Mouse (Mus musculus) layer of hippocampus, postnatal 14 days (tissue): ENCODE measurements around the gene Aqp1. TPM values are rescaled to one million over a fixed set of nuclear protein-coding genes. Genes with fewer than 3 reads are reported as not detected.

ENCODE experiments used
- microRNA-seq, 2 experiments: library from miRNA; unstranded; fragments of <30 nt; microRNA quantifications; one replicate each; pipeline ENCODE4 v1.2.0; 2021
- total RNA-seq, 2 experiments: library from RNA; stranded (reverse); gene quantifications; 2 replicates each; pipeline ENCODE4 v1.2.3; 2021

The Aqp1 gene
- total RNA-seq, 2 experiments from 2014 or later = 1.5 to 16.2 TPM

Small RNA genes within 50 kb of the gene (microRNA-seq; reads per million reads assigned to microRNA genes)
- gene Gm25458 = 0 reads per million in 2 experiments

Other genes with a start within 250 kb of the Aqp1 start
- 1 to 10 TPM; 3.5 to 4.1 TPM for gene Crhr2, start 203.4 kb upstream of the Aqp1 start, total RNA-seq
- gene Inmt, start 161.4 kb upstream of the Aqp1 start, total RNA-seq = under 1 TPM in 1 of 2 experiments, not detected in 1; 0.83 TPM
- 10 to 100 TPM in 1 of 2 experiments, 1 to 10 TPM in 1; 10.0 to 11.9 TPM for gene Mindy4, start 133.0 kb upstream of the Aqp1 start, total RNA-seq
- not detected for gene Ghrhr, start 39.9 kb downstream of the Aqp1 start, total RNA-seq
- gene Adcyap1r1, start 115.5 kb downstream of the Aqp1 start, total RNA-seq = 100 to 1,000 TPM; 134 TPM